Comparison of ENCODE assay signal across 17 mouse cellular contexts in the genomic region with DNA sequence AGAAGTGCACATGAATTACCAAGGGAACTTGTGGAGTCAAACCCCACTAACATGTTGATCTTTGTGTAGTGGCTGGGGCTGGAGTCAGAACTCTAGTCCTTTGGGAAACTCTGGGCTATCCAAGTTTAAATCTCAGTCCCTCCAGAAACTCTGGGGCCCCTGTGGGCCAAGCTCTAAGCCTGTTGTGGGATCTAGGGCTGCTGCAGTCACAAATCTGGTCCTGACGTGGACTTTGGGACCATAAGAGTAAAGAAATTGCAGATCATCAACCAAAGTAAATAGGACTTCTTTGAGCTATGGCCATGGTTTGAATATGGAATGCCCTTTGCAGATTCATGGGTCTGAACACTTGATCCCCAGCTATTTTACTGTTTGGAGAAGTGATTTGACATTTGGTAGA.
"Had no signal": no experiment of that assay in that cellular context is flagged by ENCODE, and none has a peak within 500 bp of the region (broad histone marks: within the 10 kb centered on the region; RNA-seq: fewer than 3 reads in every experiment).

No protein-coding gene starts in this region.

- H3K9me3 ChIP-seq: neural tube, embryonic 12.5 days; neural tube, embryonic 13.5 days; neural tube, embryonic 15.5 days; stomach, embryonic 15.5 days had no signal

- H3K4me1 ChIP-seq: neural tube, embryonic 12.5 days; neural tube, embryonic 13.5 days; neural tube, embryonic 15.5 days; stomach, embryonic 15.5 days had no signal

- H3K9ac ChIP-seq: neural tube, embryonic 12.5 days; neural tube, embryonic 13.5 days; neural tube, embryonic 15.5 days; stomach, embryonic 15.5 days had no signal

- H3K4me3 ChIP-seq: neural tube, embryonic 12.5 days; neural tube, embryonic 13.5 days; neural tube, embryonic 15.5 days; stomach, embryonic 15.5 days had no signal

- DNase-seq: retina, postnatal 1 day; right cerebral cortex, adult 18-20 months; right cerebral cortex, postnatal 14 days; right cerebral cortex, postnatal 25 days; right cerebral cortex, postnatal 4 days; spleen, adult 18-20 months; thymus, adult 18-20 months; thymus, adult 2 months; thymus, postnatal 14 days; thymus, postnatal 25 days; thymus, postnatal 36 days; thymus, postnatal 4 days had no signal

- H3K4me2 ChIP-seq: neural tube, embryonic 12.5 days; neural tube, embryonic 13.5 days; neural tube, embryonic 15.5 days; stomach, embryonic 15.5 days had no signal

- H3K27ac ChIP-seq: neural tube, embryonic 12.5 days; neural tube, embryonic 13.5 days; neural tube, embryonic 15.5 days; stomach, embryonic 15.5 days; stomach, postnatal 0 days had no signal

- H3K27me3 ChIP-seq: neural tube, embryonic 12.5 days; neural tube, embryonic 13.5 days; neural tube, embryonic 15.5 days; stomach, embryonic 15.5 days had no signal

- H3K36me3 ChIP-seq: neural tube, embryonic 12.5 days; neural tube, embryonic 13.5 days; neural tube, embryonic 15.5 days; stomach, embryonic 15.5 days had no signal
